Mouse (Mus musculus): ENCODE measurements around the gene Unk. TPM values are rescaled to one million over a fixed set of nuclear protein-coding genes. Genes with fewer than 3 reads are reported as not detected.

Unk gene
- total RNA-seq (2021), result 1 to 10 TPM; 7.0 to 7.4 TPM
- long read RNA-seq, experiment 1, partial matches to known transcripts, result 3 of 10 reads
- long read RNA-seq, experiment 1, other reads (novel, unspliced or antisense), result 4 of 10 reads
- long read RNA-seq, experiment 2, partial matches to known transcripts, result 6 of 10 reads
- long read RNA-seq, experiment 2, other reads (novel, unspliced or antisense), result 0 of 10 reads

DNA sequence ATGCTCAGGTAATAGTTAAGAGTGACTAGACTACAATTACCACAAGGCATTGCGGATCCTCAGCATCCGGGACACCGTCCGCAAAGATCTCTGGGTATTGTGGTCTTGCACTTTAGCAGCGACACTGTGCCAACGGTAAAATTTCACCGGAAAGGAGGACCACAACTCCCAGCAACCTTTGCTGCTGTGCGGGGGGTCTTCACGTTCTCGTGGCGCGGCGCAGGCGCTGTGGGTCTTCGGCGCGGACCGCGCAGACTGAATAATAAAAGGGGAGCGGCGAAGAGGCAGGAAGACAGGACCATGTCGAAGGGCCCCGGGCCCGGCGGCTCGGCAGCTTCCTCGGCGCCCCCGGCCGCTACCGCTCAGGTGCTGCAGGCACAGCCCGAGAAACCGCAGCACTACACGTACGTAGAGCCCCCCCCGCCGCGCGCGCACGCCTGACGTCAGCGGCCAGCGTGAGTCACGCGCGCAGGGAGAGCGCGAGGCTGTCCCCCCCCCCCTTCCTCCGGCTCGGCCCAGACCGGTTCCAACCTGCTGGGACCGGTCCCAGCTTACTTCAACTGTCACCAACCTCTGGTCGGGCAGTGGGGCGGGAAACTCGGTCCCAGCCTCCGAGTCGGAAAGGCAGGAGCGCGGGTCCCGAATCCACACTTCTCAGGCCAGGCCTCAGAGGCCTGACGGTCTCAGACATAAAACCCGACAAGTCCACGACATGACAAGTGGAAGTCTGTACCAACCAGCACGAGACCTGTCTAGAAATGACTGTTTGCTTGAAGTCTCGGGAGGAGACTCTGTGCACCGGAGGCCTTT, at the start of gene Unk:
Gene Unk (plus strand): TSS at position 235 of the 810 bp plus-strand sequence.
- Histone ChIP-seq H3K4me3 (peak within 1 kb of the TSS; percentile 91), H3K27ac (peak within 1 kb of the TSS; percentile 98)
- no peak for TF ChIP-seq CTCF (IDR thresholded peaks at IDR 0.05)
- peak; percentile 96 for DNase-seq
- intact Hi-C loops (cut with DNase I), result loop anchor here (2.0 to 5.0 kb wide), 2 partner anchors 57 to 102 kb away; partner anchors contain the start of genes Trim65 and Wbp2

DNA sequence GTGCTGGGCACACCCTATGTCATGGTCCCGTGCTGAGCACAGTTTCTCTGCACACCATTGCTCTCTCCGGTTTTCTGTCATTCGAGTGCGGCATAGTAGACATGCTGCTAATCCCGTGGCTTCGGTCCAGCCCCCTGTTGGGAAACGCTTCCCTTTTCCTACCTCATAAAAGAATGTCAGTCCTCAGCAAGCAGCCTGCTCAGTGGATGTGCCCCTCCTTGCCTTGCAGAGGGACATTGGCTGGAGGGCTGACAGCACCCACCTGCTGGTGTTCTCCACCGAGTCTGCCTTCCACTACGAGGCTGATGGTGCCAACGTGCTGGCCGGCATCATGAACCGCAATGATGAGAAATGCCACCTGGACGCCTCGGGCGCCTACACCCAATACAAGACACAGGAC, 47.6 kb upstream of the Unk start:
- TF ChIP-seq CTCF (IDR thresholded peaks at IDR 0.05), result no peak
- no peak overlapping the region for H3K4me3 ChIP-seq
- DNase-seq, result no peak
- intact Hi-C loops (cut with DNase I), result no loop called here
- H3K27ac ChIP-seq, result no peak overlapping the region

DNA sequence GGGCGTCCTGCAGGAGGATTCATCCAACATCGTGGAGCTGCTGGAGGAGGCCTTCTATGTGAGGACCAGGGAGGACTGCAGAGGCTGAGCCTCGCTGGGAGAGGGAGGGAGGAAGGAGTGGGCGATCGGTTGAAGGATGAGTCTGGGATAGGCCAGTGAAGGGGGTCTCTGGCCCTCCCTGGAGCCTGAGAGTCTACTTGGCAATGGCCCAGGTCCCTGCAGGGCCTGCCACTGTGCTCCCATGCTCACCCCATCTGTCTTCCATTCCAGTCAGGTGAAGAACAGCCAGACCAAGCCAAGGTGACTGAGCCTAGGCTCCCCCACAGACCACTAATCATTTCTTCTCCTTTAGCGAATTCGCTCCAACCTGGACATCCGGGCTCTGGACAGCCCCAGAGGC, 46.8 kb upstream of the Unk start:
- H3K27ac ChIP-seq, result no peak overlapping the region
- TF ChIP-seq CTCF (IDR thresholded peaks at IDR 0.05), result no peak
- H3K4me3 ChIP-seq, result no peak overlapping the region
- intact Hi-C loops (cut with DNase I), result no loop called here
- no peak for DNase-seq

DNA sequence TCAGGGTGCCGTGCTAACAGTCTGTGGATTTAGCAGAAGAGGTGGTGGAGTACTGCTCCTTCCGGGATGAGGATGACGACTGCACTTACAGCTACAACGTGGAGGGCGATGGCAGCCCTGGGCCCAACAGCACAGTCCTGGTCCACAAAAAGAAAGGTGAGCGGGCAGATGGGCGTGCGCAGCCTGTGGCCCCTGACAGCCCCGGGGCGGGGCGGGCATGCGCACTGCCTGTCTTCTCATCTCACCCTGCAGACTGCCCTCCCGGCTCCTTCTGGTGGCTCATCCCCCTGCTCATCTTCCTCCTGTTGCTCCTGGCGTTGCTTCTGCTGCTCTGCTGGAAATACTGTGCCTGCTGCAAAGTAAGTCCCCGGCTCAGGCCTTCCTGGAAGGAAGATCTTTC, 40.4 kb upstream of the Unk start:
- no peak overlapping the region for H3K4me3 ChIP-seq
- intact Hi-C loops (cut with DNase I), result no loop called here
- H3K27ac ChIP-seq, result no peak overlapping the region
- DNase-seq, result no peak
- no peak for TF ChIP-seq CTCF (IDR thresholded peaks at IDR 0.05)

DNA sequence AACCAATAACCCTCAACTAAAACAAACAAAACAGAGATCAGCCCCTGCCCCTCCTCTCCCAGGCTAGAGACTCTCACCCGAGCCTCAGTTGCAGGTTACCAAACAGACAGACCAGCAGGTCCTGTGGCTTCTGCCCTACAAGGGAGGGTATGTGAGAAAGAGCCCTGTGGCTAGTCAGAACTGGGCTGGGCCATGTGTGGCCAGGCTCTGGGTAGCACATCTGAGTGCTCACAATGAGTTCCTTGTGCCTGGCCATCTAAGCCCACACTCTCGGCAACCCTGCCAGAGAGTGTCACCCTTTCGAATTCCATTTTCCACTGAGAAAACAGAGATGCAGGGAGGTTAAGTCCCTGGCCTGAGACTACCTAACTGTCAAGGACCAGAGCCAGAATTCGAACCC, 38.0 kb upstream of the Unk start:
- no peak overlapping the region for H3K27ac ChIP-seq
- DNase-seq, result no peak
- H3K4me3 ChIP-seq, result no peak overlapping the region
- intact Hi-C loops (cut with DNase I), result no loop called here
- no peak for TF ChIP-seq CTCF (IDR thresholded peaks at IDR 0.05)

DNA sequence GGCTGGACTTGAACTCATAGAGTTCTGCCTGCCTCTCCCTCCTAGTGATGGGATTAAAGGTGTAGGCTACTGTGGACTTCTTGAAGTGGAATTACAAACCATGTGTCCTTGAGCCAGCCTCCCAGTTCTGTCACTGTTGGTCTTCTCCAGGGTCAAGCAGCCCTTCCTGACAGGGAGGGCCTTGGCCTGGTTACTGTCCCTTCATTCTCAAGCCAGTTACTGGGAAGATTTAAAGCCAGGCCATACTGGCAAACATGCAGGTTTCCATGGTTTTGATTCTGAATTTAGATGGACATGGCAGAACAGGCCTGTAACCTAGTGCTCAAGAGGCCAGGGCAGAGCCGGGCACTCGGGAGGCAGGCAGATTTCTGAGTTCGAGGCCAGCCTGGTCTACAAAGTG, 34.9 kb upstream of the Unk start:
- intact Hi-C loops (cut with DNase I), result no loop called here
- no peak overlapping the region for H3K27ac ChIP-seq
- H3K4me3 ChIP-seq, result no peak overlapping the region
- DNase-seq, result no peak
- no peak for TF ChIP-seq CTCF (IDR thresholded peaks at IDR 0.05)

DNA sequence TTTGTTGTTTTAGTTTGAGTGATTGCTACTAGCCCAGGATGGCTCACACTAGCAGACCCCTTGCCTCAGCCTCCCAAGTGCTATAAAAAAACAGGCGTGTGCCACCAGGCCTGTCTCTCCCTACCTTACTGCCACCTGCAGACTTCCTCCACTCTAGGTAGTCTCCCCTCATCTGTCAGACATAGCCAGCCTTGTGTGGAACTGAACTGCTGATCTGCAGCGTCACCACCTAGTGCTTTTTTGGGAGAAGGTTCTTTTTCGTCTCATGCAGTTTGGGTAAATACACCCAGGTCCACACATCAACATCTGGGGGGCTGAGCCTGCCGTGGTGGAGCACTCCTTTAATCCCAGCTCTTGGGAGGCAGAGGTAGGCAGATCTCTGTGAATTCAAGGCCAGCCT, 33.1 kb upstream of the Unk start:
- Histone ChIP-seq H3K27ac (no peak overlapping the region), H3K4me3 (no peak overlapping the region)
- DNase-seq, result no peak
- intact Hi-C loops (cut with DNase I), result no loop called here
- no peak for TF ChIP-seq CTCF (IDR thresholded peaks at IDR 0.05)

DNA sequence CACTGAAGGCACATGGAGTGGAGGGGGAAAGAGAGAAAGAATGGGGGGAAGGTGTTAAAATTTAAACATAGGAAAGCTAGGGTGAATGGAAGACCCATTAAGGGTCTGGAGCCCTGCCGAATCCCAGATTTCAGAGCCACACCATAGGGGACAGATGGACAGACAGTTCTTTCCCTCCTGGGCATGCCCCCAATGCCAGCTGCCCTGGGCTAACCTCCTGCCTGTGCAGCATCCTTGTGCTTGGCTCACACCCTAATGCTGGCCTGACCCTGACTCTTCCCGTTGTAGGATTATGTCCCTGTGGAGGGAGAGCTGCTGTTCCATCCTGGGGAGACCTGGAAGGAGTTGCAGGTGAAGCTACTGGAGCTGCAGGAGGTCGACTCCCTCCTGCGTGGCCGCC, 32.5 kb upstream of the Unk start:
- Histone ChIP-seq H3K27ac (no peak overlapping the region), H3K4me3 (no peak overlapping the region)
- no peak for TF ChIP-seq CTCF (IDR thresholded peaks at IDR 0.05)
- DNase-seq, result no peak
- intact Hi-C loops (cut with DNase I), result no loop called here

DNA sequence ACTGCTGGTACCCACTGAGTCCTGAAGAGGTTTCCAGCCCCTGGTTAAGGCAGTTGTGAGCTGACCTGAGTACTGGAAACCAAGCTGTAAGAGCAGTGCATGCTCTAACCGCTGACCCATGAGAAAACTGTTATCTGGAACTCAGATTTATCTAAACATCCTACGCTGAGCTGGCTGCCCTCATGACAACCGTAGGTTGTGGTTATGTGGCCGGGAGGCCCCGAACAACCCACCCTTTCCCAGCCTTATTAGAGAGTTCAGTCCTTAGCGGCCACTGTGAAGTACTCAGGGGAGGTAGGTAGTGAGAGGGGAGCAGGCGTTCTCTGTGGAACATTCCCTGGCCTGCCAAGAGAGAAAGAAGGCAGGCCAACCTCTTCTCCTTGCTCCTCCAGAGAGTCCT, 31.1 kb upstream of the Unk start:
- no peak for TF ChIP-seq CTCF (IDR thresholded peaks at IDR 0.05)
- no peak for DNase-seq
- Histone ChIP-seq H3K27ac (no peak overlapping the region), H3K4me3 (no peak overlapping the region)
- intact Hi-C loops (cut with DNase I), result loop anchor here (1.0 kb wide), 1 partner anchor 60 kb away; no protein-coding TSS in a partner anchor

DNA sequence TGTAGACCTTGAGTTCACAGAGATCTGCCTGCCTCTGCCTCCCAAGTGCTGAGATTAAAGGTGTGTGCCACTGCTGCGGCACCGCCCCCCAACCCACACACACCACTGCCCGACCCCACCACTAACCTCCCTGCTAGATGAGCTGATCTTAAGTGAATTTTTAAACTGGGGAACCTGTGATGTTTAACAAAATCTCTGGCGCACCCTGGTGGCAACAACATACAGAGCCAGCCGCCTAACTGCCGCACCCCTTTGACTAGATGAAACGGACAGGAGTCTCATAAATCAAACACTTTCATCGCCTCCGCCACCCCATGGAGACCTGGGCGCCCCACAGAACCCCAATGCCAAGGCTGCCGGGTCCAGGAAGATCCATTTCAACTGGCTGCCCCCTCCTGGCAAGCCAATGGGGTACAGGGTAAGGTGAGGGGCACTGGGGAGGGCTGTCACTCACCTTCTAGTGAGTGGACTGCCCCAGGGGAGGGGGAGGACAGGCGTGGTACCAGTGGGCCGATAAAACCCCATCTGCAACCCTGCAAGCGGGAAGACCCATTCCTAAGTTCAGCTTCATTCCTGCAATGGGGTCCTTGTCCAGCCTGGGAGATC, 30.5 kb upstream of the Unk start:
- no peak overlapping the region for H3K27ac ChIP-seq
- no peak overlapping the region for H3K4me3 ChIP-seq
- TF ChIP-seq CTCF (IDR thresholded peaks at IDR 0.05), result peak; percentile 72
- peak; percentile 70 for DNase-seq
- intact Hi-C loops (cut with DNase I), result loop anchor here (1.0 kb wide), 1 partner anchor 60 kb away; no protein-coding TSS in a partner anchor

DNA sequence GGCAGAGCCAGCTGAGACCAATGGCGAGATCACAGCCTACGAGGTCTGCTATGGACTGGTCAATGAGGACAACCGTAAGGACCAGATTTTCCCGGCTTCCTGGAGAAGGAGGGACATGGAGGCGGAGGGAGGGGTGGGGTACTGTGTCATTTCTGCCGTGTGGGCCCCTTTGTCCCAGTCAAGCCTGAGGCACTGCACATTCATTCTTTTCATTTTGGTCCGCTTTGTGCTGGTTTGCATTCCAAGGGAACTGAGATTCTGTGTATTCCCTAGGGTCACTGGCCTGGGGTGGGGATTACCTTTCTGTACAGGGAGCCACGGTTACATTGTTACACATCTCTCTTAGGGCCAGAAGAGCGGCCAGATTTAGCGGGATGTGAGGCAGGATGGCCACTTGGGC, 29.5 kb upstream of the Unk start:
- Histone ChIP-seq H3K27ac (no peak overlapping the region), H3K4me3 (no peak overlapping the region)
- DNase-seq, result no peak
- intact Hi-C loops (cut with DNase I), result no loop called here
- TF ChIP-seq CTCF (IDR thresholded peaks at IDR 0.05), result no peak

DNA sequence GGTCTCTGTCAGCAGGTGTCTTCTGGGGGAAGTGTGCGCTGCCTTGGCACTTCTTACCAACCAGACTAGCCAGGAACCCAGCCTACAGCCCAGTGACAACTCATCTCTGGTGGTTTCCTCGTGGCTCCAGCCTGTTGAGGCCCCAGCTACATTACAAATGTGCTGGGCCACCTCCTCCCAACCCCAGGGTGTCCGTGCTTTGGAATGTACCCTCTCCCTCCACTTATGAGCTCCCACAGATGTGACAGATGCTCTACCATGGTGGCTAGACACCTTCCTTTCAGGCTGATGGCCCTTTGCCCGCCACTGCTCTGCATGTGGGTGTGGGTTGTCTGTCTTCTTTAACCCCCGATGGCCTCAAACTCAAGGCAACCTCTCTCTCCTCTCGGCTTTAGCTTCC, 28.4 kb upstream of the Unk start:
- Histone ChIP-seq H3K4me3 (no peak overlapping the region), H3K27ac (no peak overlapping the region)
- no peak for DNase-seq
- no peak for TF ChIP-seq CTCF (IDR thresholded peaks at IDR 0.05)
- intact Hi-C loops (cut with DNase I), result no loop called here

DNA sequence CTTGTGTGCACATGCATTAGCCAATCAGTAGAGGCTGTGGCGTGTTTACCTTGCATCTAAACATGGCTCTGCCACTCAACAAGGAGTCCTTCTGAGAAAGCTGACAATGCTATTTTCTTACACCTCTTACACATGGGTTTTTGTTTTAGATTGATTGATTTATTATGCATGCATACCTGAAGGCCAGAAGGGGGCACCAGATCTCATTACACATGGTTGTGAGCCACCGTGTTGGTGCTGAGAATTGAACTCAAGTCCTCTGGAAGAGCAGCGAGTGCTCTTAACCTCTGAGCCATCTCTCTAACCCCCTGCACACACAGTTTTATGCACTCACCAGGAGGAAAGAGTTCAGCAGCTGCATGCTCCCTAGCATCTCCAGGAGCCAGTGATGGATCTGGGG, 27.2 kb upstream of the Unk start:
- DNase-seq, result no peak
- no peak for TF ChIP-seq CTCF (IDR thresholded peaks at IDR 0.05)

More for the DNA sequence above, 27.2 kb upstream of the Unk start:
- Histone ChIP-seq H3K27ac (no peak overlapping the region), H3K4me3 (no peak overlapping the region)
- intact Hi-C loops (cut with DNase I), result no loop called here
